Mouse (Mus musculus) mouse embryonic stem cell (cell line): ENCODE results near the gene Moap1.

Source experiments
- in situ Hi-C, 2 experiments: fragments of 300-500 bp; cut with MboI; formaldehyde crosslinking; loops; 1 replicate in 1 of 2; 3 replicates in 1 of 2; pipeline ENCODE4 v1.14.3; 2019 to 2020; ENCODE audit warnings: low sequenced_read_pairs in 2 of 2, low pct_unique_long_range_greater_than_20kb in 1 of 2, mixed read lengths in 1 of 2; ENCODE audit not compliant: unreplicated experiment in 1 of 2

The Moap1 gene

GRCm38 (mm10) chr12:102714654-102715395 is 28.6 kb downstream of the Moap1 start:
- in situ Hi-C loops: no loop called here

GRCm38 (mm10) chr12:102714116-102714515 is 29.3 kb downstream of the Moap1 start:
- in situ Hi-C loops: no loop called here

DNA sequence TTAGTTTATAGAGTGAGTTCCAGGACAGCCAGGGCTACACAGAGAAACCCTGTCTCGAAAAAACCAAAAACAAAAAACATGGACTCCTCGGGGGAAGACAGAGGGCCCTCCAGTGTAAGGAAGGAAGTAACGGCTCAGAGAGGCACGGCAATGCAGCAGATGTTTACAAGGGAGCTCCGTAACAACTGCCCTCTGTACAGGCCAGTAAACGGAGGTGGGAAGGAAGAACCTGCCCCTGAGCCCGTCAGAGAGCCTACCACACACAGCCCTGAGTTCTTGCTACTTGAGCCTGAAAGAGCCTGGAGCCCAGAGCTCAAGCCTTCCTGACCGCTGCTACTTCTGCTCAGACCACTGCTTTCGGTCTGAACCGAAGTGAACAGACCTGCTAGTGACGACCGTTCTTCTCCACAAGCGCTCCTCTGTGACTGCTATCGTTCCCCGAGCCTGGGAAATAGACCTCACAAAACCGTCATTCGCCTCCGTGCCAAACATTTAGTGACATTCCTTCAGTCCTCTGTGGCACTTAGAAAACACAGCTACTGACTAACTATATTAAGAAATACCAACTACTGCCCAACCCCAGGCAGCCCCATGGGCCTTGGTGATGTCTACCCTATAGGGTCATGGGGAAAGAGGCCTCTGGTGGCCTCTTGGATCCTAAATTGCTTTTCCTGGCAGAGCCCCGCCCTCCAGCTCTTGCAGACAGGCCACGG is 30.2 kb downstream of the Moap1 start:
- in situ Hi-C loops: no loop called here

- in situ Hi-C loops: no loop called here
Observed at GRCm38 (mm10) chr12:102710851-102711375, 32.5 kb downstream of the Moap1 start.

DNA sequence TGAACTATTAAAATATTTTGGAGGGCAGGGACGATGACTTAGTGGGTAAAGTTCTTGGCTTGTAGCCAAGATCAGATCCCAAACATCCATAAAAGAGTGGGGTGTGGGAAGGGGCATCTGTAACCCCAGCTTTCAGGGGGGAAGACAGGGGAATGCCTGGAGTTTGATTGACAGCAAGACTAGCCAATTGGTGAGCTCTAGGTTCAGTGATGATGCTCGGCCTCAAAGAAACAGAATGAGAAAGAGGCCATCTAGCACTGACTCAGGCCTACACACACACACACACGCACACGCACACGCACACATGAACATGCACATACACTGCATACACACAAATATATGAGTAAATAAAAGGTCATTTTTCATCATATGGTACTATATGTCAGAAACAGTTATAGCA is 33.6 kb downstream of the Moap1 start:
- in situ Hi-C loops: no loop called here

- in situ Hi-C loops: no loop called here
Observed at GRCm38 (mm10) chr12:102708220-102708619, 35.2 kb downstream of the Moap1 start.

DNA sequence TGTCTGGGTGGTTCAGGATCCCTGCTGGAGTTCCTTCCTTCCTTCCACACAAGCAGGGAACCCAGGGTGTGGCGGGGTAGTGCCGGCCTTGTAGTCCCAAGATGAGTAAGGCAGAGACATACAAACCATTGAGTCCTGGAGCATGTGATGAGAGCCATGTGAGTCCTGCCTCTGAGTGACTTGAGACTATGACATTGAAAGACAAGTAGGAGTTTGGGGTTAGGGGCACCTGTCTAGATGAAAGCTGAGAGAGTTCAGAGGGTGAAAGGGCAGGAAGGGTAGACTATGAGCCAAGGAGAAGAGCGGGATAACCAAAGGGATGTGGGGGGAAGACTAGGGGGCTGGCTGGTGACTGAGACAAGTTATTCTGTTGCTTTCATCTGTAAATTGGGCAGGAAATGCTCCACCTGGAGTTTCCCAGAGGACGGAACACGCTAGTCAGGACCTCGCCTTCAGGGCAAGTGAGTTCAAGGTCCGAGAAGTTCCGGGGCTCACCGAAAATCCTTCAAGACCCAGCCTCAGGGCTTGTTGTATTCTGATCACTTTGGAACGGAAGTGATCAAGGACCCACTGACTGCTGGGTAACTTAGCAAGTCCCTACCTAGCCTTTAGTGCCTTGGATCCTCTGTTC is 36.5 kb downstream of the Moap1 start:
- in situ Hi-C loops: no loop called here

DNA sequence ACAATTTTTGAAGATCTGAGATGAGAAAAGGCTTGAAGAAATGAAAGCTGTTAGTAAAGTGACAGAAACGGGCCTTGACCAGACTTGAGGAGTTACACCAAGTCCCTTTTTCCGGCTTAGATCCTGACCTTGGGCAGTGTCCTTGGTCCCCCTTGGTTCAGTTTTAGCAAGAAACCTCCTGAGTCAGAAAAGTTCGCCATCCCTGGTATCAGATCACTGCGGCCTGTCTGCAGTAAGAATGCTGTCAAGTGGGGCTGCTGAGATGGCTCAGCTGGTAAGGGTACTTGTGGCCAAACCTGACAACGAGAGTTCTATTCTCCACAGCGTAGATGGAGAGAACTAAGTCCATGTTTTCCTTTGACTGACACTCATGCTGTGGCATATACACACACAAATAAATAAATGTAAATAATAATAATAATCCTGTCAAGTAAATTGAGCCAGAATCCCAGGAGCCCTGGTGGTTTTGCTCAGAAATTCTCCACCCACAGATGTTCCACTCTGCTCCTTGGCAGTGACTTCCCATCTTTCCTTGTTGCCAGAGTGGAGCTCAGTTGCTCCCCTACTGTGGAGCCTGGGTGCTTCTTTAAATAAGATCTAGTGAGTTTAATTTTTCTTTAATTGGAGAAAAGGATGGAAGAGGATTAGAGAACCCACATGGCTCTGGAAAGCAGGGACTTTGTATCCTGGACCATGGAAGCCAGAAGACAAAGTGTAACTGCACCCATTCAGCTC is 37.4 kb downstream of the Moap1 start:
- in situ Hi-C loops: no loop called here

GRCm38 (mm10) chr12:102705216-102705871 is 38.1 kb downstream of the Moap1 start:
- in situ Hi-C loops: no loop called here

GRCm38 (mm10) chr12:102704457-102705198 is 38.8 kb downstream of the Moap1 start, which contains the start of gene Itpk1:
Gene Itpk1 (minus strand): TSS chr12:102704930.
- in situ Hi-C loops: no loop called here

DNA sequence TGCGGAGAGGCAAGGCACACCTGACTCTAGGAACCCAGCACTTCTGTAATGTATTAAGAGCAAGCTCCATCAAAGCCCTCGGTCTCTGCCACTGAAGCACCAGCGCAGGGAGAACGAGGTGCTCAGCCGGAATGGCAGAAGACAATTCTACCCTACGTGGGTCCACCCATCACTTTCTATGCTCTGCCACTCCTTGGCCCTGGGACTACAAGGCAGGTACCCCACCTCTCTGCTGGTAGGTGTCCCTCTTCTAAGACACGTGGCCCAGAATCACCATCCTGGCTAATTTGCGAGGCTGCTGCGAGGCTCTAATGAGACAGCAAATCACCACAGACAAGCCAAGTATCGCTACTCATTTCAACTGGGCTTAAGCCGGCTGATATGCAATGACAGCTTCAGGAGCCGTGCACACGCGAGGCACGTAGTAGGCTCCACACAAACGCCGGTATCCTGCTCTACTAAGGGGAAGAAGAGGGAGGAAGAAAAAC is 39.5 kb downstream of the Moap1 start:
- in situ Hi-C loops: no loop called here

DNA sequence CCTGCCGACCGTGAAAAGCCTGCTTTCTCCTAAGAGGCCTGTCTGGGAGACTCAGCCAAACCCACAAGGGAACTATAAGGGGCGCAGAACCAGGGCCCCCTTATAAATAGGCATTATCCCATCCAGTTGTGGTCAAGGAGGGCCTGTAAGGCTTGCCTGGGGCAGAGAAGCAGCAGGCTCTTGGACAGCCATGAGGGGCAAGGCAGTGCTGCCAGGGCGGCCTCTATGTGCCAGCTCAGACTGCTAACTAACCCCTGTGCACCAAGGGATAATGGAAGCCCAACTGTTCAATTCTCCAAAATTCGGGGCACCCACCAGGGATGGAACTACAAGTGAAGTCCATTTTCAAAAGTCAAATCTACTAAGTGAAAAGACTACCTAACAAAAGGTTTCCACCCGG is 40.0 kb downstream of the Moap1 start:
- in situ Hi-C loops: no loop called here

DNA sequence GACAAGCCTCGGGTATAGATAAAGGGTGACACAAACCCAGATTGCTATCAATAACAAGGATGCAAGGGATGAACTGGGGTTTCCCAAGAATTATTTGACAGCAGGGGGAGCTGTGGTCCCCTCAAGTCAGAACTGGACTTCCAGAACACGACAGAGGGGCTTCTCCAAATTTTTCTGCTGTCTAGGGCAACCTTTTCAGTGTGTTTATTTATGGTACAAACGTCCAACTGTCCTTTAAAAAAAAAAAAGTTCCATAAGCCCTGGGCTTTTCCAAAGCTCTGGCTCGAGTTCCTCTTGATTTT is 40.4 kb downstream of the Moap1 start:
- in situ Hi-C loops: no loop called here

GRCm38 (mm10) chr12:102702356-102703110 is 40.9 kb downstream of the Moap1 start:
- in situ Hi-C loops: no loop called here

- in situ Hi-C loops: no loop called here
Observed at GRCm38 (mm10) chr12:102701691-102702207, 41.7 kb downstream of the Moap1 start.

DNA sequence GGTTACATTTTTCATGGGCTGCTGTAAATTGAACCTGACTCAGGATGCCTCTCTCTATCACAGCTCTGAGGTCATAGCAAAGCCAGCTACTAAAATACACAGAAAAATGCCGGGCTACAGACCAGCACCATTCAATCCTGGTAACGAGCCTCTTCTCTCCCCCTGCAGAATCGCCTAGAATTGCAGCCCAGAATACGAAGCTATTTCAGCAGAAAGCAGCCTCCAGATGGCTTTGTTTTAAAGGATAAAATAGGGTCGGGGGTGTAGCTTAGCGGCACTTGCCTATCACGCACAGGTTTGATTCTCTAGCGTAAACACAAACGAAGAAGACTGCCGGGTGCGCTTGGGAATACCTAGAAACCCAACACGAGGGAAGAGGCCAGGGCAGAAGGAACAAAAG is 43.0 kb downstream of the Moap1 start:
- in situ Hi-C loops: no loop called here

GRCm38 (mm10) chr12:102699156-102699555 is 44.3 kb downstream of the Moap1 start:
- in situ Hi-C loops: no loop called here
